Mouse (Mus musculus): ENCODE measurements around the gene Kncn.

DNA sequence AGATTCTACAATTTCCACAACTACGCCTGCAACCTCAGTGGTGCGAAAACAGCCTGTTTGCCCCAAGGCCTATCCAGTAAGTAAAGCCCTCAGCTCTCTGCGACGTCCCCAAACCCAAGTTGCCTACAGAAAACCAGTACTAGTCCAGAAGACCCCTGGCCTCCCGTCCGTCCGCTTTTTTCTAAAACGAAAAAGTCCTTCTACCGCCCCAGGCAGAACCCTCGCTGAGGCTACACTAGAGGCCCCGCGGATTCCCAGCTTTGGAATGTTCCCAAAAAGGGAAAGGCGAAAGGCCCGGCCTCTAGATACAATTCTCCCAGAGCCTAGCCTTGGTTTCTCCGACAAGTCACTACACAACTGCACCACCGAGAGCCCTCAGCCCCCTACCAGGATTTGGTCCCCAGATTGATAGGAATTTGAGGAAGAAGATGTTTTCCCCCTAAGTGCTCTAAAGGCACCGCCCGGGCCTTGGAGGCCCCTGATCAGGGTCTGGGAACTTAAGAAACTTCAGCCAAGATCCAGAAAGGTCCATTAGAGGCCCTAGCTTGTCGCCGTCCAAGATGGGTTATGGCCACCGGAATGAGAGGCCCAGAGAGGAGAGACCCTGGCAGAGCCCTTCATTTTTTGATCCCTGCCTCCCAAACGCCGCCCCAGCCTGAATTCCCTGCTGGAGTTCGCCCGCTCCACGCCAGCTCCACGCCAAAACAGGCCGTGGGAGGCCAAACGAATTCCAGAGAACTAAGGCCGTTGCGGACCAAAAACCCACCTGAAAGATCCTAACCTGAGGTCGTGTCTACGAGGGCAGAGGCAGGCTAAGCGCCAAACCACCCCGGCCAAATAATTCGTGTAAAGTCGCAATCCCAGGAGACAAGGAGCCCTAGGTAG is 54.3 kb downstream of the Kncn start:
- TF ChIP-seq POLR2A (IDR thresholded peaks at IDR 0.05; ENCODE audit: low read depth, low read length) (no peak), CTCF (IDR thresholded peaks at IDR 0.05; ENCODE audit: borderline replicate concordance, insufficient read depth, low read length) (no peak)

Data from embryonic fibroblast, embryonic 13.5 days (primary cell).